Mouse (Mus musculus) E14TG2a.4 (cell line): ENCODE measurements around the gene Uqcc1.

ENCODE experiments used
- H3K27me3 ChIP-seq: 2 replicates; pipeline ENCODE4 v1.6.1; 2014; ENCODE audit warnings: low read length, control low read depth; ENCODE audit not compliant: insufficient read depth
- H3K36me3 ChIP-seq: 2 replicates; pipeline ENCODE4 v1.6.1; 2014; ENCODE audit warnings: low read length, control low read depth; ENCODE audit not compliant: insufficient read depth
- H3K4me1 ChIP-seq: replicated peaks from 2 replicates; pipeline ENCODE4 v1.6.1; 2014; ENCODE audit warnings: low read depth, low read length, control low read depth
- H3K4me3 ChIP-seq: replicated peaks from 2 replicates; pipeline ENCODE4 v1.5.1; 2014; ENCODE audit warnings: mild to moderate bottlenecking, low read length
- H3K9me3 ChIP-seq: 2 replicates; pipeline ENCODE4 v1.6.1; 2014; ENCODE audit warnings: low read length, control low read depth
- CTCF ChIP-seq: conservative IDR thresholded peaks from 2 replicates; pipeline ENCODE4 v1.5.1; 2014; ENCODE audit warnings: low read length
- NANOG ChIP-seq: IDR thresholded peaks from 2 replicates; pipeline ENCODE4 v1.6.1; 2014; ENCODE audit warnings: borderline replicate concordance, low read length, mixed read lengths
- POU5F1 ChIP-seq: IDR thresholded peaks from 2 replicates; pipeline ENCODE4 v1.6.1; 2014; ENCODE audit warnings: low read length, borderline replicate concordance

The Uqcc1 gene

DNA sequence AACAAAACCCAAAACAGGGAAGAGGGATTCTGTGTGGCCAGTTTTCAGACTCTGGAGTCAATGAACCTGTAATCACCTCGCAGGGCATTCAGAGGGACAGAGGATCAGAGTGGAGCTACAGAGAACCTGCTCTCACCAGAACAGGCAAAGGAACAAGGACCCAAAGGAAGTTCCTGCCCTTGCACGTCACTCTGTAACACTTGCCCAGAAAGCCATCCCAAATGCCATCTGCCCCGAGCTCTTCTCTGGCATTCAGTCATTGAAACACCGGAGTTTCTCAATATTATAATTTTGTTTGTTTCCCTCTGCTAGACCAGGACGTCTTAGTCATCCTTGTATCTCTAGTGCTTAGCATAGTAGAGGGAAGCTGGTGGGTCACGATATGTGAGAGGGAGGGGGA, 56.5 kb downstream of the Uqcc1 start:
- TF ChIP-seq CTCF = no peak
- TF ChIP-seq POU5F1 = no peak
- TF ChIP-seq NANOG = no peak
- Histone ChIP-seq H3K4me3 (no peak overlapping the region), H3K36me3 (peaks cover 52% of the 10 kb centered on the region)

DNA sequence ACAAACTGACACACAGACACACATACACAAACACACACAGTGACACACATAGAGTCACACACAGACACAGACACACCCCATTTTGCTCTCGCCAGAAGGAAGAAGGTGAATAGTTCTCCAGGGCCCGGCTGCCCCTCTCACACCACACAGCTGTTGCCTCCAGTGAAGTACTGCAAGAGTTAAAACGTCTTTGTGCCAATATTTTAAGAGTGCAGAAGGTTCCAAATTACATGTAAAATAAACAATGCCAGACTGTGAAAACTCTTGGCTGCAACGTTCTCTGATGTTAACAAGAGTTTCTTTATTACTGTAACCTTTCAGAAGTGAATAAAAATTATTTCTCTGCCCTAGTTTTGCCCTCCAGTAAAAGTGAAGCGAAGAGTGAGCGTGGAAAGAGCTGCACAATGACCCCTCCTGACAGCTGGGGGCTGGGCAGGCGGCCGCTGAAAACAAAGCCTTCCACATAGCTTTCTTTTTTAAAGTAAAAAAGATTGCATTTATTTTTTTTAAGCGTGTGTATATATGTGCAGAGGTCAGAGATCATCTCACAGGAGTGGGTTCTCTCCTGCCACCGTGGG, 57.1 kb downstream of the Uqcc1 start:
- Histone ChIP-seq H3K36me3 (peaks cover 56% of the 10 kb centered on the region), H3K4me1 (peaks cover 21% of the 10 kb centered on the region), H3K27me3 (no peaks in the 10 kb centered on the region), H3K4me3 (no peak overlapping the region), H3K9me3 (no peaks in the 10 kb centered on the region)
- TF ChIP-seq CTCF (no peak), POU5F1 (no peak)

More for the DNA sequence above, 56.5 kb downstream of the Uqcc1 start:
- H3K9me3 ChIP-seq = no peaks in the 10 kb centered on the region
- no peaks in the 10 kb centered on the region for H3K27me3 ChIP-seq
- H3K4me1 ChIP-seq = peaks cover 21% of the 10 kb centered on the region

DNA sequence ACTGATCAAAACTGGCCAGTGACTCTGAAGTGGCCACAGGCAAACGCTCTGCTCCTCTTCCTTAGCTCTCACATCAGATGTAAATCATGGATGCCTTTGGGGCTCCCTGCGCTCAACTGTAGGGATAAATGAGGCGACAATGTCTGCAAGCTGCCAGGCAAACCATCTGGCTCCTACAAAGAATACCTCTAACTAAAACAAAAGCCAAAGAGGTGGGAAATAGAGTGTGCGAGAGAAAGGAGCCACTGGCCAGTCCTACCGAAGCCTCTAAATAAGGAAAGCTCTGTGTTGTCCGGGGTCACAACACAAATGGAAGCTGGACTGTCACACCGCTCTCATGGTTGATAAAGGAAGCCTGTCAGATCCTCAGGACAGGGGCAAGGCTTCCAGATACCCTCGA, 57.6 kb downstream of the Uqcc1 start:
- Histone ChIP-seq H3K4me1 (peaks cover 21% of the 10 kb centered on the region), H3K9me3 (no peaks in the 10 kb centered on the region), H3K4me3 (no peak overlapping the region), H3K27me3 (no peaks in the 10 kb centered on the region), H3K36me3 (peaks cover 59% of the 10 kb centered on the region)
- TF ChIP-seq NANOG (no peak), CTCF (no peak), POU5F1 (no peak)

DNA sequence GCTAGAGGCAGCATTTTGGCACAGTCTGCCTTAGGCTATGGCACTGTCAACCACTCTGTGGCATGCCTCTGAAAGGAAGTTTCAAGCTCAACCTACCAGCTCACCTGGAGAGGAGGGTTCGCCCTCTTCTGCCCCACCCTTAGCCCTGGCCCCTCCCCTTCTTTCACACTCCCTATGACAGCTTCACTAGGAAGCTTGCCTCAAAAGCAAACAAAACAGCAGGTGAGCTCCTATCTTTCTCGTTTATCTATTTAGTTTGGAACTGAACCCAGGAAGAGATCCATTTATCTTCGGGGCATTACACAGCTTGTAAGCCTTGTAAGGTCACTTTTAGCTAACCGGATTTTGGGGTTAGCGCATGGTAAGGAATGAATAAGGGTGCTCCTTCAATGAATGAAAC, 60.3 kb downstream of the Uqcc1 start:
- TF ChIP-seq NANOG = no peak
- TF ChIP-seq POU5F1 = no peak
- TF ChIP-seq CTCF = no peak

DNA sequence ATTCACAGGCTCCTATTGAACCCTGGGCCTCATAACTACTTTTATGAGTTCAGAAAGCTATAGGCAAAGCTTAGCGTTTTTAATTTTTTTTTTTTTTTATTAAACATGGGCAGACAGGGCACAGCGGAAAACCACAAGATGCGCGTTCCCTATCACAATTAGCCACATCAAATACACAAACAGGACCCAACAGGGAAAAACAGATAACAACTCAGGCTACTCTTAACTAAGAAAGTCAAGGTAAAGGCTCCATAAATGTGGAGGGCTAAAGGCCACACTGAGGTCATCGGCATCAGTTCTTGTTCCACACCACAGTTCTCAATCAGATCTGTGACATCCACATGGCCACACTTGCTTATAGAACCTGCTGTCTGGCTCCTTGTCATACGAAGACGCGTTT, 61.8 kb downstream of the Uqcc1 start:
- Histone ChIP-seq H3K9me3 (no peaks in the 10 kb centered on the region), H3K36me3 (peaks cover 49% of the 10 kb centered on the region), H3K4me1 (peaks cover 9% of the 10 kb centered on the region; the same call in 1 of the 2 replicates), H3K4me3 (no peak overlapping the region), H3K27me3 (no peaks in the 10 kb centered on the region)
- TF ChIP-seq POU5F1 = no peak
- no peak for TF ChIP-seq NANOG
- TF ChIP-seq CTCF = no peak

More for the DNA sequence above, 60.3 kb downstream of the Uqcc1 start:
- H3K27me3 ChIP-seq = no peaks in the 10 kb centered on the region
- H3K36me3 ChIP-seq = peaks cover 53% of the 10 kb centered on the region
- no peaks in the 10 kb centered on the region for H3K9me3 ChIP-seq
- peaks cover 13% of the 10 kb centered on the region; the same call in 1 of the 2 replicates for H3K4me1 ChIP-seq
- no peak overlapping the region for H3K4me3 ChIP-seq

DNA sequence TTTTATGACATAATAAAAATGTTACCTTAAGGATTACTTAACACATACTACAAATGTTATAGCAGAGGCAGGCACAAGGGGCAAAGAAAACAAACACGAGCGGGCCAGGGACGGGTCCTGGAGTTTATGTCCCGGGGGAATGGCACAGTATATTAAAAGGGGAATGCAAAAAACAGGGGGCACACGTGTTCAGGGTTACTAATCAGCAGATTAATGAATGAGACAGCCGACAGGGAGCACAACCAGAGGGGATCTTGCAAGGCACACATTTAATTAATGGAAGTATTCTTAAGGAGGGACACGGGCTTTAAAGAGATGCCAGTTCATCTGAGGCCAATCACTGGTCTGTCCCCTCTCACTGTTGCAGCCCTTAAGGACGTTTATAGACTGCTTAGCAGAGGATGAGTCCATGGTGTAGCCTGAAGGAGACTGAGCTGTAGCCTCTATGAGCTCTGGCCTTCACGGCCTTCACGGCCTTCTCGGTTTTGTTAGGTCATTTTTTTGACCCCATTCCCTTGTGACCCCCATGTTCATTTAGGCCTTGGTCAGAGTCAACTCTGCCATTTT, 66.7 kb downstream of the Uqcc1 start:
- TF ChIP-seq NANOG (no peak), CTCF (no peak), POU5F1 (no peak)
- no peak overlapping the region for H3K4me3 ChIP-seq
- H3K9me3 ChIP-seq = peaks cover 29% of the 10 kb centered on the region
- peaks cover 54% of the 10 kb centered on the region for H3K36me3 ChIP-seq
- no peaks in the 10 kb centered on the region; the same call in 1 of the 2 replicates for H3K4me1 ChIP-seq
- no peaks in the 10 kb centered on the region for H3K27me3 ChIP-seq

DNA sequence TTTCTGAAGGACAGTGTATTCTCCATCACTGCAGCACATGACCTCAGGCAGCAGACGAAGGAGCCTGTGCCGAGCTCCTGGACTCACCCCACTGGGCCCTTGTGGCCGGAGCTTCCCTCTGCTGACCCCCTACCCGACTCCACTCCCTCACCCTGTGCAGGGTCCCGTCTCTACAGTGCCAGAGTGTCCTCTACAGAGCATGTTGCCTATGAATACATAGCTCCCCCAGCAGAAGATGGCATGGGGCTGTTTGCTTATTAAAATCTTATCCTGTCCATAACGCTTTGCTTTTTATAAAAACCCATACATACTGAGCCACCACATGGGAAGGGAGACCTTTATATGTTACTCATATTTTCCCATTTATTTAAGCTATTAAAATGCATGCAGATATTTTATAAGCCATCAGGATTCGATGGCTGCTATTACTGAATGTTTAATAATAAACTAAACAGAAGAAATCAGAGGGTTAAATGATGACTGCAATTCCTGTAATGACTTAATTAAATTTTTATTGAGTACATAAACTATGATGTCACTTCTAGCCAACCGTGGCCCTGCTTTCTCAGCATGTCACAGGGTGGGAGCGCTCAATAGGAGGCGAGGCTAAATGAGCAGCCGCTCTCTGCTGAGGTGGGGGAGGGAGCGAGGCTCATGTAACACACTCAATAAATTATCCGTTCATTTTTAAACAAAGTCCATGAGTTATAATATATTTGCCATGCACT, 67.4 kb downstream of the Uqcc1 start:
- Histone ChIP-seq H3K4me3 (no peak overlapping the region), H3K36me3 (peaks cover 53% of the 10 kb centered on the region), H3K9me3 (peaks cover 35% of the 10 kb centered on the region), H3K27me3 (no peaks in the 10 kb centered on the region), H3K4me1 (no peaks in the 10 kb centered on the region; the same call in 1 of the 2 replicates)
- TF ChIP-seq POU5F1 (no peak), NANOG (no peak), CTCF (no peak)

DNA sequence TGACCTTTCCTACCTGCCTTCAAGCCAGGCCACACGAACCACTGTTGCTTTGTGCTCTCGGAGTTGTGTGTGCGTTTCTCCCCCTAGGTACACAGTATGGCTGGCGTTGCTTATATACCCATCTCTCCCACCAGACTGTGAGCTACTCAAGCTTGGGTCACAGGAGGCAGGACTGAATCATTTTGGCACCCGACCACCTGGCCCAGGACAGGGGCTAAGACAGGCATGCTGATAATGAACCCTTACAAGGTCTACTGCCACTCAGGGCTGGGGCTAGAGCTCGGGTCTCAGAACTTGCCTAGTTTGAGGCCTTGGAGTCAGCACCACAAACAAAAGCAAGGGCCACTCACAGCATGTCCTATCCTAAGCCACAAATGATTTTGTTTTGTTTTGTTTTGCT, 68.5 kb downstream of the Uqcc1 start:
- peaks cover 47% of the 10 kb centered on the region for H3K9me3 ChIP-seq

More for the DNA sequence above, 68.5 kb downstream of the Uqcc1 start:
- Histone ChIP-seq H3K27me3 (no peaks in the 10 kb centered on the region), H3K4me1 (no peaks in the 10 kb centered on the region; the same call in 1 of the 2 replicates), H3K36me3 (peaks cover 54% of the 10 kb centered on the region), H3K4me3 (no peak overlapping the region)
- no peak for TF ChIP-seq NANOG
- no peak for TF ChIP-seq POU5F1
- no peak for TF ChIP-seq CTCF
